Mouse (Mus musculus) layer of hippocampus, adult 6 months (tissue): ENCODE results near the gene Oas1e. TPM values are rescaled to one million over a fixed set of nuclear protein-coding genes. Genes with fewer than 3 reads are reported as not detected.

ENCODE experiments used
- long read RNA-seq, 2 experiments: library from polyadenylated mRNA; unstranded; transcript quantifications; one replicate each; pipeline ENCODE4 v2.0.0; 2019 to 2020
- polyA plus RNA-seq: library from polyadenylated mRNA; unstranded; fragments of <200 nt; fragmentation: Nextera tagmentation; gene quantifications from 2 replicates; pipeline ENCODE4 v1.2.3, GENCODE M21; 2021

Oas1e gene
- polyA plus RNA-seq: not detected in 2 replicates
- long read RNA-seq, experiment 1: 0 reads
- long read RNA-seq, experiment 2: 0 reads

GRCm38 (mm10) chr5:120795480-120796034 lies at the start of gene Oas1e:
Oas1e (minus strand) TSS chr5:120795530.

DNA sequence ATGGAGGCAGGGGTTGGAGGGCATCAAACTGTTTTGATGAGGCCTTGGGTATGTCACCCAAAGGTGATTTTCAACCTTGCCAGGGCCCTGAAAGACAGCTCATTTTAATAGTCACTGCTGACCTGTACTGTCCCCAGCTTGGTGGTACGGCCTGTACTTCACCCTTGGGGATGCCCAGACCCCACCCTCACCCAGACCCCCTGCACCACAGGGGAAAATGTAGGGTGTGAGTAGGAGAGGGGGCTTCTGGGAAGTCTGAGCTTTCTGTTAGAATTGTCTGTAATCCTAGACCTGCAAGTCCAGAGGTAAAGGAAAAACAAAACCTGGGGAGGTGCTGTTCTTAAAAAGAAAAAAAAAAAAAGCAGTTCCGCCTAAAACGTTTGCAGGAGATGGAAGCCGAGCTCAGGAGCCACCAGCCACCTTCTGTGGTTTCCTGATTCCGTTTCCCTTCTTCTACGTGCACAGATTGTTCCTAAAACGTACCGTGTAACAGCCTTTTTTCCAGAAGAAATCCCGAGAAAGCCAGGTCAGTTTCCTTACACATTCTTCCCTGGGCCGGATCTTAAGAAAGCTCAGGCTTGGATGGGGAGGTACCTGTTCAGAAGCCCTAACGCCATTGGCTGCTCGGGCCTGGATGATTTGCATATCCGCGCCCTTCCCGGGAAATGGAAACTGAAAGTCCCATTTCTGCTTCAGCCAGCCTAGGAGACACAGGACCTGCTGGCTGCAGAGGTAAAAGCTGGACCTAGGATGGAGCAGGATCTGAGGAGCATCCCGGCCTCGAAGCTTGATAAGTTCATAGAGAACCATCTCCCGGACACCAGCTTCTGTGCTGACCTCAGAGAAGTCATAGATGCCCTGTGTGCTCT lies 16.9 kb upstream of the Oas1e start, which contains the start of gene Oas1c:
Gene Oas1c, minus strand, starts transcription at position 564 of the 869 bp plus-strand sequence.

DNA sequence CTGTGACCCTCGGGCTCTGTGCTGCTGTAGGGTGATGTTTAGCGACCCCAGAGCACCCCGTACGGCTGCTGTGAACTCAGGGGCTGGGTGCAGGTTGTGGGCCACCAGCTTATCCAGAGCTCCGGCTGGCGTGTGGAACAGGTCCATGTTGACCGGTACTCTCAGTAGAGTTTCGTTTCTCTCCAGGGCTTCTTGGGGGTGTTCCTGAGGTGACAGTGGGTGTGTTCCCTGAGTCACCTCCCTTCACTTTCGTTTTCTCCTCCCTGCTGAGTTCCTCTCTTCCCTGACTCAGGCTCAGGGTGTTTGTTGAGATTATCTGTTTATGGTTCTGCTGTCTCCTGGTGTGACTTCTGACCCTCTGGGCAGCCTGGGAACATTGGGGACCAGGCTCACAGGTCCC lies 17.9 kb downstream of the Oas1e start, which contains the start of gene Oas3:
Gene Oas3, minus strand, starts transcription at position 184 of the 400 bp plus-strand sequence.

GRCm38 (mm10) chr5:120749688-120750087 lies 45.6 kb downstream of the Oas1e start, which contains the start of gene Oas2:
Oas2 (minus strand) TSS chr5:120749853.

Other genes with a start within 250 kb of the Oas1e start
- 20.8 and 21.8 TPM in 2 replicates for gene Tpcn1, start 206.9 kb downstream of the Oas1e start, polyA plus RNA-seq
- gene Iqcd, start 206.5 kb downstream of the Oas1e start, polyA plus RNA-seq: 0.94 and 1.9 TPM in 2 replicates
- gene Rita1, start 182.9 kb downstream of the Oas1e start, polyA plus RNA-seq: 17.6 and 21.9 TPM in 2 replicates
- gene Ddx54, start 182.8 kb downstream of the Oas1e start, polyA plus RNA-seq: 18.5 and 19.4 TPM in 2 replicates
- gene Cfap73, start 161.3 kb downstream of the Oas1e start, polyA plus RNA-seq: 0.36 and 0.54 TPM in 2 replicates
- gene Rasal1, start 146.7 kb downstream of the Oas1e start, polyA plus RNA-seq: 48.3 and 57.1 TPM in 2 replicates
- gene Dtx1, start 83.6 kb downstream of the Oas1e start, polyA plus RNA-seq: 16.9 and 20.6 TPM in 2 replicates
- gene Oas2, start 45.7 kb downstream of the Oas1e start, polyA plus RNA-seq: 0.16 and 0.26 TPM in 2 replicates
- gene Oas3, start 17.9 kb downstream of the Oas1e start, polyA plus RNA-seq: 0.05 and 0.08 TPM in 2 replicates
- gene Oas1c, start 17.0 kb upstream of the Oas1e start, polyA plus RNA-seq: 0.23 and 0.43 TPM in 2 replicates
- gene Oas1f, start 51.8 kb upstream of the Oas1e start, polyA plus RNA-seq: not detected in 2 replicates
- not detected in 2 replicates for gene Oas1h, start 65.9 kb upstream of the Oas1e start, polyA plus RNA-seq
- gene Oas1g, start 92.1 kb upstream of the Oas1e start, polyA plus RNA-seq: 0.15 TPM in 1 of 2 replicates, not detected in the other
- gene Oas1a, start 112.0 kb upstream of the Oas1e start, polyA plus RNA-seq: 1.0 and 1.4 TPM in 2 replicates
- not detected in 2 replicates for gene Oas1d, start 119.0 kb upstream of the Oas1e start, polyA plus RNA-seq
- 59.1 and 60.9 TPM in 2 replicates for gene Rph3a, start 214.6 kb upstream of the Oas1e start, polyA plus RNA-seq